Mouse (Mus musculus) thymus, adult 2 months (tissue): Measurements from ENCODE around the gene Ptges2. TPM values are rescaled to one million over a fixed set of nuclear protein-coding genes. Genes with fewer than 3 reads are reported as not detected.
A peak's percentile ranks its signal among the peaks of the same experiment; 100 is the strongest.

ENCODE experiments used
- DNase-seq: peaks from one replicate; pipeline ENCODE4 v3.0.0; 2021
- H3K27ac ChIP-seq: fragments of 200-500 bp; 2 replicates; pipeline ENCODE4 v1.5.1; 2012; ENCODE audit warnings: low read length, control low read depth; ENCODE audit not compliant: control insufficient read depth, insufficient read depth
- H3K27me3 ChIP-seq: fragments of 200-500 bp; 2 replicates; pipeline ENCODE4 v1.6.1; 2012; ENCODE audit warnings: mild to moderate bottlenecking, low read length, moderate library complexity, mixed read lengths; ENCODE audit not compliant: control insufficient read depth, insufficient read depth
- H3K36me3 ChIP-seq: fragments of 200-500 bp; 2 replicates; pipeline ENCODE4 v1.6.1; 2012; ENCODE audit warnings: mild to moderate bottlenecking, low read length, moderate library complexity; ENCODE audit not compliant: control insufficient read depth, insufficient read depth
- H3K4me1 ChIP-seq: fragments of 200-500 bp; replicated peaks from 2 replicates; pipeline ENCODE4 v1.6.1; 2012; ENCODE audit warnings: low read length; ENCODE audit not compliant: control insufficient read depth, insufficient read depth
- H3K4me3 ChIP-seq: fragments of 200-500 bp; 2 replicates; pipeline ENCODE4 v1.5.1; 2012; ENCODE audit warnings: mild to moderate bottlenecking, low read length, control low read depth, moderate library complexity; ENCODE audit not compliant: control insufficient read depth, insufficient read depth
- CTCF ChIP-seq: fragments of 200-500 bp; IDR thresholded peaks from 2 replicates; pipeline ENCODE4 v1.5.1; 2012; ENCODE audit warnings: mild to moderate bottlenecking, control low read depth, low read length, moderate library complexity, borderline replicate concordance; ENCODE audit not compliant: control insufficient read depth, poor library complexity, insufficient read depth; ENCODE audit errors: extremely low read depth
- POLR2A ChIP-seq: fragments of 200-500 bp; IDR thresholded peaks from 2 replicates; pipeline ENCODE4 v1.6.1; 2012; ENCODE audit warnings: mild to moderate bottlenecking, low read length, control low read depth, moderate library complexity; ENCODE audit not compliant: control insufficient read depth, poor library complexity, insufficient read depth; ENCODE audit errors: extremely low read depth
- WGBS: fragments of 180-500 bp; shearing (Covaris S2); methylation state at CpG from one replicate; pipeline ENCODE4 v1.1.7; 2018; 5-methylcytosine and 5-hydroxymethylcytosine counted together
- polyA plus RNA-seq: library from polyadenylated mRNA; depleted of rRNA; stranded (reverse); fragments of >200 nt; gene quantifications from 2 replicates; pipeline ENCODE4 v1.2.3, GENCODE M21; 2012

Ptges2 gene
- polyA plus RNA-seq, 1 experiment: 24.7 TPM

GRCm38 (mm10) chr2:32423481-32424331 is 28.0 kb downstream of the Ptges2 start:
- H3K27ac ChIP-seq: peak overlapping the region; percentile 20; the same call in 1 of the 2 replicates
- H3K36me3 ChIP-seq: peaks cover 15% of the 10 kb centered on the region
- WGBS: 58% methylated on average over 14 of the region's 14 CpGs
- H3K4me3 ChIP-seq: no peak overlapping the region
- no peaks in the 10 kb centered on the region for H3K27me3 ChIP-seq
- H3K4me1 ChIP-seq: peaks cover 14% of the 10 kb centered on the region
- TF ChIP-seq CTCF: no peak
- TF ChIP-seq POLR2A: no peak
- DNase-seq: no peak

- WGBS: 91% methylated on average over 3 of the region's 3 CpGs
- Histone ChIP-seq H3K36me3 (peaks cover 4% of the 10 kb centered on the region), H3K4me3 (no peak overlapping the region), H3K27me3 (no peaks in the 10 kb centered on the region), H3K27ac (no peak overlapping the region), H3K4me1 (peaks cover 14% of the 10 kb centered on the region)
- TF ChIP-seq POLR2A (no peak), CTCF (no peak)
- DNase-seq: no peak
These were observed 29.1 kb downstream of the Ptges2 start for GRCm38 (mm10) chr2:32424796-32425195.

GRCm38 (mm10) chr2:32425568-32425967 is 29.9 kb downstream of the Ptges2 start:
- DNase-seq: no peak
- Histone ChIP-seq H3K4me3 (no peak overlapping the region), H3K27ac (no peak overlapping the region), H3K27me3 (no peaks in the 10 kb centered on the region), H3K4me1 (peaks cover 14% of the 10 kb centered on the region), H3K36me3 (no peaks in the 10 kb centered on the region)
- 91% methylated on average over 5 of the region's 5 CpGs for WGBS
- no peak for TF ChIP-seq POLR2A
- no peak for TF ChIP-seq CTCF

DNA sequence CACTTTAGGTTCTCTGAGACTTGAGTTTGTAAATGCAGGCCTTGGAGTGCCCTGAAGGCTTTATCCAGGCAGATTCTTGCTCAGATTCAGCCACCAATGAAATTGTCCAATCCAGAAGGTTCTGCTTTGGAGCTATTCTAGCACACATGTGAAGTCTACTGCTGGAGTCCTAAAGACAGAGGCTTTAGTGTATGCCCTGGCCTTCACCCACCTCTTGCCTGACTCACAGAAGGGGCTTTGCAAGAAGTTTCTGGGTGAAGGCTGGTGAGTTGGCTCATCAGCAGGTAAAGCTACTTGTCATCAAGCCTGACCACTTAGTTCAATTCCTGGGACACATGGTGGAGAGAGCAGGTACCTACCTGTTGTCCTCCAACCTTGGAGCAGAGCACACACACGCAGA is 30.4 kb downstream of the Ptges2 start:
- no peak overlapping the region for H3K4me3 ChIP-seq
- peaks cover 14% of the 10 kb centered on the region for H3K4me1 ChIP-seq
- H3K27ac ChIP-seq: no peak overlapping the region
- H3K36me3 ChIP-seq: no peaks in the 10 kb centered on the region
- WGBS: 97% methylated on average over 1 of the region's 1 CpGs
- no peaks in the 10 kb centered on the region for H3K27me3 ChIP-seq
- no peak for DNase-seq
- TF ChIP-seq CTCF: no peak
- no peak for TF ChIP-seq POLR2A

GRCm38 (mm10) chr2:32427720-32428119 is 32.0 kb downstream of the Ptges2 start:
- DNase-seq: no peak
- TF ChIP-seq POLR2A (no peak), CTCF (no peak)
- Histone ChIP-seq H3K36me3 (no peaks in the 10 kb centered on the region), H3K4me1 (peaks cover 14% of the 10 kb centered on the region), H3K27me3 (no peaks in the 10 kb centered on the region), H3K27ac (no peak overlapping the region), H3K4me3 (no peak overlapping the region)
- 94% methylated on average over 5 of the region's 5 CpGs for WGBS

DNA sequence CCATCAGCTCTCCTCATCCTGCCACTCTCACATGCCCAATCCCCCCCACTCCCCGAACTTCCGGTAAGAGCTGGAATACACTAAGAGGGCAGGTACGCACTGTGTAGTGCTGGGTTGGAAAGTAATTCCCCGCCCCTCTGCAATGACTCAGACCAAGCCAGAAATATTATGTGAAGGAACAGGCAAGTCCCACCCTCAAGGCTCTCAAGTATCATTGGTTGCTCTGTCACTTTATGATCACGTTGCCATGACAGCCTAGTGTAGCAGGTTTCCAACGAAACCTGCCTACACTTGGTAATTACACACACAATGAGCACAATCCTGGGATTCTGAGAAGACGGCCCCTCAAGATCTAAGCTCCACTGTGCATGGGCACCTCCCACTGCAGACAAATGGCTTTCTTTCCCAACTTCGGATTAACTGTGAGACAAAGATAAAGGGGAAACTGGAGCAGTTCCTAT is 32.6 kb downstream of the Ptges2 start:
- no peaks in the 10 kb centered on the region for H3K27me3 ChIP-seq
- H3K36me3 ChIP-seq: no peaks in the 10 kb centered on the region
- DNase-seq: no peak
- no peak overlapping the region for H3K4me3 ChIP-seq
- 78% methylated on average over 8 of the region's 8 CpGs for WGBS
- H3K27ac ChIP-seq: no peak overlapping the region
- TF ChIP-seq CTCF: no peak
- TF ChIP-seq POLR2A: no peak
- peaks cover 11% of the 10 kb centered on the region for H3K4me1 ChIP-seq
